Mouse (Mus musculus) spleen, postnatal 0 days (tissue): Measurements from ENCODE around the gene Appbp2. TPM values are rescaled to one million over a fixed set of nuclear protein-coding genes. Genes with fewer than 3 reads are reported as not detected.

ENCODE experiments used
- polyA plus RNA-seq: library from polyadenylated mRNA; unstranded; fragments of >200 nt; fragmentation: Nextera tagmentation; extraction: Ambion mirVana; gene quantifications from 2 replicates; pipeline ENCODE4 v1.2.1, GENCODE M21; 2015

Gene Appbp2
- 15.2 and 17.6 TPM in 2 replicates for polyA plus RNA-seq

DNA sequence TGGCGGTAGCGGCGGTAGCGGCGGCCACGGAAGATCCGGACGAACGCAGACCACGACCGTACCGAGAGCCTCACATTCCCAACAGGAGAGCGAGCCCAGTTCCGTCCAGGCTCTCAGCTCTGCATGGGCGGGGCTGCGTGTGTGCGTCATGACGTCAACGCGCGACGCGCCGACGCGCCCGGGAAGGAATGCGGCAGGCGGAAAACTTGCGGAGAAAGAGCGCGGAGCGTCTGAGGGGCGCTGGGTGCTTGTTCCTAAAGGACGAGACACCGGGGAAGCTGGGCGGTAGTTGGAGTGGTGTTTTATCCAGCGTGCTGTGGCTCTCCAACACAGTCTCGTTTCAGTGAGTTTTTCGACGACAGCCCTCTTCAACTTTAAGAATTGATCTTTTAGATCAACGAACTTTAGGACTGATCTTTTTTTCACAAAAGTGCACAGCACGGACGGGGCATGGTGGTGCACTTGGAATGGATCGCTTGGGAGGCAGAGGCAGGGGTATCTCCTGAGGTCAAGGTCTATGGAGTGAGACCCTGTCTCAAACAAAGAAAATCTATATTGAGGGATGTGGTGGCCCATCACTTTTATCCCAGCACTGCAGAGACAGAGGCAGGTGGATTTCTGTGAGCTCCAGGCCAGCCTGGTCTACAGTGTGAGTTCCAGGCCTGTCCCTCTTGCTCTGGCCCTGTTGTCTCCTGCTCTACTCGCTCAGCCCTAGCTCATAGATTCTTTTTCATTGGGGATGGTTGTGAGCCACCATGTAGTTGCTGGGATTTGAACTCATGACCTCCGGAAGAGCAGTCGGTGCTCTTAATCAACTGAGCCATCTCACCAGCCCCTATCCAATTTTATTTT, at the start of gene Appbp2:
TSS of gene Appbp2 (minus strand) at position 141 of the 852 bp plus-strand sequence.

DNA sequence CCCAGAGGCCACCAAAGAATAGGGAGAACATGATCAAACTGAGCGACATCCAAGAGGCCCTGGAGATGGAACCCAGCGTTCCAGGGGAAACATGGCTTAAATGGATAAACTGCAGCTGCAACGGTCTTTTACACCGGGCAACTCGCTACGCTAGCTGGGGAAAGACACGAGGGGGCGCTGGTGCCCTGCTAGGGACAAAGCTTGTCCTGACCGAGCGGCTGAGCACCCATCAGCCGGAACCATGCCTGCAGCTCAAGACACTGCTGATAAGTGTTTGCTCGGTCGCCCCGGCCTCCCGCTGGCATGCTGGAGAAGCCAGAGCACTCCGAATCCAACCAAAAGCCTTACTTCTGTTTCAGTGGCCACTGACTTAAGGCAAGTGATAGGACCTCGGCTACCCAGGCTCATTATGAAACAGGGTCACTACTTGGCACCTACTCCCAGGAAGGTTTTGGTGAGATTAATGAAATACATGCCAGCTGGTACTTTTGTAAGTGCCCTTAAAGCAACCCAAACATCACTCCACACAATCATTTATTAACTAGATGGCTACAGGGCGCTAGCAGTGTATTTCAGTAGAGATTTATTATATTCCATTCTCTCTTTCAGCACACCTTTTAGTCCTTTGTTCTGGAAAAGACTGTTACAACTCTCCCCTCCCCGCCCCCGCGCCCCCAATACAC, 64.7 kb downstream of the Appbp2 start, which contains the start of gene 1700125H20Rik:
TSS of gene 1700125H20Rik (plus strand) at position 347 of the 683 bp plus-strand sequence.

DNA sequence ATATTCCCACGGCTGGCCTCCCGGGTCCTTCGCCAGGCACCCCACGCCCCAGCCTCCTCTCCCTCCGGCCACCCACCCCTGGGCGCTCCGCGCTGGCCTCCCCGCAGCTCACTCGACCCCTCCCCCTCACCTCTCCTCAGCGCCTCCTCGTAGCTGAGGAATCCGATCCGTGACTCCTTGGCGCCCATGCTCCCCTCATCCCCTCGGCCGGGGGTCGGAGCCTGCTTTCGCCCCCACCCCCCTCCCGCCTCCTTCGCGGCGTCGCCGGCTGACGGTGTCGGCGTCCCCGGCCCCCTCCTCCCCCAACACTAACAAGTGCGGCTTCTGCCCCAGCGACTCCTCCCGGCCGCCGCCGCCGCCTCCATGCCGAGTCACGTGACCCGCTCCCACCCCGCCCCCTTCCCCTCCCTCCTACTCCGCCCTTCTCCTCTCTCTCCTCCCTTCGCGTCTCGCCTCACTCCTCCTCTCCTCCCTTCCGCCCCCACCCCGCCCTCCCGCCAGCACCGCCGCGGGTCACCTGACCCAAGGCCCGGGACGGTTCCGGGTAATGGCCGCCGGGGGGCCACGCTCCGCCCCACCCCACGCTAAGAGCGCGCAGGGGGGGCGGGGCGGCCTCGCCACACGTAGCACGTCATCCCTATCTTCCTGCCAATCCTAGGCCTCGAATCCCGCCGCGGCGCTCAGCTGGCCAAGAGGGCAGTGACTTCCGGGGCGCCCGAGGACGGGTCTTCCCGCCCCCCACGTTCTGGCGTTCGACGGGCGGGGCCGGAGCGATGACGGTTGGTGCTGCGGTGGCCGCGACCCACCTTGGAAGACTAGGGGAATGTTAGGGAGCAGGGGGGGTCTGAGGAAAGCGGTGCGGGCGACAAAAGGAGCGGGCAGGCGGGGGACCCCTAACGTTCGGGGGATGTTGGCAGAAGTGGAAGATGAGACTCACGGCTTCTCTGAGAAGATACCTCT, 95.1 kb downstream of the Appbp2 start, which contains the start of gene Usp32:
TSS of gene Usp32 (minus strand) at position 581 of the 960 bp plus-strand sequence.

Other genes with a start within 250 kb of the Appbp2 start
- gene Usp32, start 95.0 kb downstream of the Appbp2 start, polyA plus RNA-seq, result 14.1 and 14.7 TPM in 2 replicates
- 0.92 and 0.94 TPM in 2 replicates for gene 1700125H20Rik, start 64.7 kb downstream of the Appbp2 start, polyA plus RNA-seq
- gene Ppm1d, start 76.1 kb upstream of the Appbp2 start, polyA plus RNA-seq, result 17.2 and 18.8 TPM in 2 replicates
- gene Bcas3, start 118.0 kb upstream of the Appbp2 start, polyA plus RNA-seq, result 18.3 and 18.8 TPM in 2 replicates